Mouse (Mus musculus): ENCODE results near the gene Trpc7.

- TF ChIP-seq CTCF (IDR thresholded peaks at IDR 0.05; ENCODE audit: control insufficient read depth, insufficient read depth, insufficient read length) (no peak), USF1 (IDR thresholded peaks at IDR 0.05; ENCODE audit: low read depth) (no peak), CEBPB (IDR thresholded peaks at IDR 0.05; ENCODE audit: low read depth) (no peak), MAX (IDR thresholded peaks at IDR 0.05) (no peak), MYOD1 (IDR thresholded peaks at IDR 0.05; ENCODE audit: control insufficient read depth, insufficient read length, low read depth) (no peak), FOSL1 (IDR thresholded peaks at IDR 0.05; ENCODE audit: insufficient read depth, low read length, poor library complexity, severe bottlenecking) (no peak)
These were observed 15.3 kb upstream of the Trpc7 start for GRCm38 (mm10) chr13:56911093-56911492.
